Mouse (Mus musculus) heart, embryonic 16.5 days (tissue): ENCODE data around the gene Gm49336. TPM values are rescaled to one million over a fixed set of nuclear protein-coding genes. Genes with fewer than 3 reads are reported as not detected.

Experiments
- ATAC-seq: fragments of 200-750 bp; cut with Nextera tagmentation; replicated peaks from 2 replicates; pipeline ENCODE4 v1.8.0; 2017; ENCODE audit warnings: moderate number of reproducible peaks; ENCODE audit not compliant: insufficient read depth, low FRiP score; ENCODE audit errors: extremely low read depth
- H3K27ac ChIP-seq: fragments of 300-500 bp; sonication (generic); 2 replicates; pipeline ENCODE4 v1.5.1; 2014; ENCODE audit warnings: mild to moderate bottlenecking, low read length, control low read depth, moderate library complexity
- H3K27me3 ChIP-seq: fragments of 300-500 bp; sonication (generic); 2 replicates; pipeline ENCODE4 v1.6.1; 2014; ENCODE audit warnings: low read length, mixed read lengths; ENCODE audit not compliant: control insufficient read depth, insufficient read depth
- H3K36me3 ChIP-seq: fragments of 300-500 bp; sonication (generic); 2 replicates; pipeline ENCODE4 v1.6.1; 2014; ENCODE audit not compliant: control insufficient read depth, insufficient read depth
- H3K4me1 ChIP-seq: fragments of 300-500 bp; sonication (generic); 2 replicates; pipeline ENCODE4 v1.6.1; 2014; ENCODE audit warnings: low read length, mixed read lengths; ENCODE audit not compliant: control insufficient read depth, insufficient read depth
- H3K4me2 ChIP-seq: fragments of 300-500 bp; sonication (generic); 2 replicates; pipeline ENCODE4 v1.6.1; 2014; ENCODE audit warnings: low read depth, mild to moderate bottlenecking, control low read depth, low read length
- H3K4me3 ChIP-seq: fragments of 300-500 bp; sonication (generic); 2 replicates; pipeline ENCODE4 v1.5.1; 2014; ENCODE audit warnings: mild to moderate bottlenecking, control low read depth, low read length
- H3K9ac ChIP-seq: fragments of 300-500 bp; sonication (generic); 2 replicates; pipeline ENCODE4 v1.6.1; 2014; ENCODE audit warnings: low read length, control low read depth
- H3K9me3 ChIP-seq: fragments of 300-500 bp; sonication (generic); replicated peaks from 2 replicates; pipeline ENCODE4 v1.6.1; 2016; ENCODE audit warnings: low read length; ENCODE audit not compliant: control insufficient read depth
- WGBS: fragments of 180-500 bp; shearing (Covaris S2); extraction: QIAGEN DNeasy Blood & Tissue Kit; methylation state at CpG from one replicate; pipeline ENCODE4 v1.1.7; 2014; 5-methylcytosine and 5-hydroxymethylcytosine counted together
- polyA plus RNA-seq: library from polyadenylated mRNA; unstranded; fragments of >200 nt; fragmentation: Nextera tagmentation; extraction: Ambion mirVana; gene quantifications from 2 replicates; pipeline ENCODE4 v1.2.1, GENCODE M21; 2015

Gene Gm49336
- polyA plus RNA-seq, 1 experiment from 2014 or later = 34.8 TPM

GRCm38 (mm10) chr14:60269333-60269732 is 18.0 kb upstream of the Gm49336 start:
- Histone ChIP-seq H3K4me3 (no peak overlapping the region), H3K9me3 (no peaks in the 10 kb centered on the region), H3K27me3 (no peaks in the 10 kb centered on the region), H3K9ac (no peak overlapping the region), H3K4me2 (no peak overlapping the region), H3K36me3 (no peaks in the 10 kb centered on the region), H3K4me1 (peaks cover 17% of the 10 kb centered on the region), H3K27ac (no peak overlapping the region)
- no peak for ATAC-seq
- 83% methylated on average over 6 of the region's 6 CpGs for WGBS

GRCm38 (mm10) chr14:60264990-60265876 is 13.9 kb upstream of the Gm49336 start, which contains the start of gene Mtmr6:
TSS of gene Mtmr6 (plus strand) at chr14:60265228.
- H3K9ac ChIP-seq = peak within 1 kb of the TSS; percentile 94
- peak within 1 kb of the TSS; percentile 97 for H3K4me3 ChIP-seq
- ATAC-seq = peak; percentile 99
- no peaks in the 10 kb centered on the region for H3K36me3 ChIP-seq
- H3K27ac ChIP-seq = peak within 1 kb of the TSS; percentile 82
- H3K27me3 ChIP-seq = no peaks in the 10 kb centered on the region
- WGBS = under 1% methylated on average over 51 of the region's 51 CpGs
- peaks cover 12% of the 10 kb centered on the region for H3K4me1 ChIP-seq
- no peaks in the 10 kb centered on the region for H3K9me3 ChIP-seq
- H3K4me2 ChIP-seq = peak within 1 kb of the TSS; percentile 83

GRCm38 (mm10) chr14:60262316-60262715 is 11.0 kb upstream of the Gm49336 start:
- peaks cover 12% of the 10 kb centered on the region for H3K4me1 ChIP-seq
- H3K9me3 ChIP-seq = no peaks in the 10 kb centered on the region
- H3K36me3 ChIP-seq = no peaks in the 10 kb centered on the region
- ATAC-seq = no peak
- H3K4me3 ChIP-seq = no peak overlapping the region
- H3K9ac ChIP-seq = no peak overlapping the region
- 33% methylated on average over 7 of the region's 7 CpGs for WGBS
- H3K27ac ChIP-seq = no peak overlapping the region
- no peak overlapping the region for H3K4me2 ChIP-seq
- H3K27me3 ChIP-seq = no peaks in the 10 kb centered on the region

GRCm38 (mm10) chr14:60257851-60258250 is 6.5 kb upstream of the Gm49336 start:
- no peak overlapping the region for H3K27ac ChIP-seq
- no peak for ATAC-seq
- no peaks in the 10 kb centered on the region for H3K36me3 ChIP-seq
- no peaks in the 10 kb centered on the region for H3K4me1 ChIP-seq
- WGBS = 85% methylated on average over 1 of the region's 1 CpGs
- H3K27me3 ChIP-seq = no peaks in the 10 kb centered on the region
- H3K4me2 ChIP-seq = no peak overlapping the region
- no peak overlapping the region for H3K4me3 ChIP-seq
- no peak overlapping the region for H3K9ac ChIP-seq
- no peaks in the 10 kb centered on the region for H3K9me3 ChIP-seq

- H3K4me3 ChIP-seq = no peak overlapping the region
- H3K9me3 ChIP-seq = no peaks in the 10 kb centered on the region
- H3K4me2 ChIP-seq = no peak overlapping the region
- no peaks in the 10 kb centered on the region for H3K27me3 ChIP-seq
- peaks cover 5% of the 10 kb centered on the region for H3K4me1 ChIP-seq
- no peaks in the 10 kb centered on the region for H3K36me3 ChIP-seq
- no peak overlapping the region for H3K9ac ChIP-seq
- WGBS = 57% methylated on average over 4 of the region's 4 CpGs
- no peak overlapping the region for H3K27ac ChIP-seq
- no peak for ATAC-seq
Observed at GRCm38 (mm10) chr14:60257101-60257500, 5.8 kb upstream of the Gm49336 start.

- Histone ChIP-seq H3K36me3 (no peaks in the 10 kb centered on the region), H3K9ac (no peak overlapping the region), H3K4me1 (peaks cover 5% of the 10 kb centered on the region), H3K27me3 (no peaks in the 10 kb centered on the region), H3K4me3 (no peak overlapping the region), H3K9me3 (no peaks in the 10 kb centered on the region), H3K27ac (no peak overlapping the region), H3K4me2 (no peak overlapping the region)
- 17% methylated on average over 3 of the region's 3 CpGs for WGBS
- ATAC-seq = no peak
Observed at GRCm38 (mm10) chr14:60256356-60256755, 5.0 kb upstream of the Gm49336 start.

GRCm38 (mm10) chr14:60254774-60255173 is 3.5 kb upstream of the Gm49336 start:
- H3K27me3 ChIP-seq = no peaks in the 10 kb centered on the region
- H3K4me2 ChIP-seq = no peak overlapping the region
- ATAC-seq = no peak
- H3K4me1 ChIP-seq = peaks cover 12% of the 10 kb centered on the region
- H3K27ac ChIP-seq = no peak overlapping the region
- no peaks in the 10 kb centered on the region for H3K36me3 ChIP-seq
- H3K9ac ChIP-seq = no peak overlapping the region
- H3K4me3 ChIP-seq = no peak overlapping the region
- no peaks in the 10 kb centered on the region for H3K9me3 ChIP-seq

GRCm38 (mm10) chr14:60253466-60253865 is 2.2 kb upstream of the Gm49336 start:
- 73% methylated on average over 3 of the region's 3 CpGs for WGBS
- H3K36me3 ChIP-seq = no peaks in the 10 kb centered on the region
- H3K4me3 ChIP-seq = no peak overlapping the region
- H3K27ac ChIP-seq = no peak overlapping the region
- no peaks in the 10 kb centered on the region for H3K27me3 ChIP-seq
- peaks cover 18% of the 10 kb centered on the region for H3K4me1 ChIP-seq
- no peaks in the 10 kb centered on the region for H3K9me3 ChIP-seq
- no peak overlapping the region for H3K9ac ChIP-seq
- no peak for ATAC-seq
- no peak overlapping the region for H3K4me2 ChIP-seq
